Mouse (Mus musculus): ENCODE data around the gene Sh2d1a. TPM values are rescaled to one million over a fixed set of nuclear protein-coding genes. Genes with fewer than 3 reads are reported as not detected.

The Sh2d1a gene
- polyA plus RNA-seq, 1 experiment from 2014 or later = not detected

GRCm38 (mm10) chrX:42548513-42548912 is 46.3 kb downstream of the Sh2d1a start:
- 64% methylated on average over 4 of the region's 4 CpGs for WGBS (ENCODE audit: insufficient replicate concordance)

GRCm38 (mm10) chrX:42557284-42557683 is 55.0 kb downstream of the Sh2d1a start:
- WGBS (ENCODE audit: insufficient replicate concordance) = 25% methylated on average over 7 of the region's 7 CpGs
- Histone ChIP-seq H3K4me2 (no peak overlapping the region), H3K36me3 (no peaks in the 10 kb centered on the region), H3K4me3 (no peak overlapping the region), H3K27ac (no peak overlapping the region), H3K4me1 (no peaks in the 10 kb centered on the region), H3K9me3 (replicated peaks) (no peaks in the 10 kb centered on the region), H3K27me3 (replicated peaks) (no peaks in the 10 kb centered on the region), H3K9ac (no peak overlapping the region)
- no peak for ATAC-seq

More at GRCm38 (mm10) chrX:42548513-42548912, 46.3 kb downstream of the Sh2d1a start:
- H3K9ac ChIP-seq = no peak overlapping the region
- H3K27me3 ChIP-seq (replicated peaks) = no peaks in the 10 kb centered on the region
- no peaks in the 10 kb centered on the region for H3K36me3 ChIP-seq
- no peak overlapping the region for H3K4me3 ChIP-seq
- ATAC-seq = no peak
- no peaks in the 10 kb centered on the region for H3K4me1 ChIP-seq
- no peaks in the 10 kb centered on the region for H3K9me3 ChIP-seq (replicated peaks)
- no peak overlapping the region for H3K4me2 ChIP-seq
- H3K27ac ChIP-seq = no peak overlapping the region

GRCm38 (mm10) chrX:42558683-42559082 is 56.4 kb downstream of the Sh2d1a start:
- 71% methylated on average over 4 of the region's 4 CpGs for WGBS (ENCODE audit: insufficient replicate concordance)
- no peak overlapping the region for H3K4me2 ChIP-seq
- no peaks in the 10 kb centered on the region for H3K9me3 ChIP-seq (replicated peaks)
- no peaks in the 10 kb centered on the region for H3K4me1 ChIP-seq
- H3K9ac ChIP-seq = no peak overlapping the region
- no peaks in the 10 kb centered on the region for H3K36me3 ChIP-seq
- no peak for ATAC-seq
- no peak overlapping the region for H3K27ac ChIP-seq
- no peak overlapping the region for H3K4me3 ChIP-seq
- H3K27me3 ChIP-seq (replicated peaks) = no peaks in the 10 kb centered on the region

Other genes with a start within 250 kb of the Sh2d1a start
- not detected in 2 replicates for gene Tex13c2, start 12.8 kb upstream of the Sh2d1a start, polyA plus RNA-seq (2016; fragmentation: Nextera tagmentation; extraction: Ambion mirVana)